ENCODE assay signal across 8 mouse cellular contexts in genomic region chr4:22357931-22358300, GRCm38 (mm10). TPM values are rescaled to one million over a fixed set of nuclear protein-coding genes. Genes with fewer than 3 reads are reported as not detected.
A peak's percentile ranks its signal among the peaks of the same experiment; 100 is the strongest.
DNase-seq lines count a peak whose midpoint lies in the region; ATAC-seq lines count a peak whose summit lies in the region.

No protein-coding gene starts in this region.

- H3K36me3 ChIP-seq in liver, embryonic 11.5 days (ENCODE audit: control insufficient read depth, insufficient read depth, low read length): no peaks in the 10 kb centered on the region

- 4% methylated on average over 10 of the region's 10 CpGs for WGBS in liver, embryonic 11.5 days

- H3K9ac ChIP-seq in liver, embryonic 11.5 days (ENCODE audit: low read depth, low read length): peak overlapping the region; percentile 89

- peak overlapping the region; percentile 90 for H3K27ac ChIP-seq in liver, embryonic 11.5 days (ENCODE audit: low read depth, low read length)

- peak; percentile 53 for DNase-seq in embryo, embryonic 10.5 days (ENCODE audit: low spot score)
- no peak for DNase-seq in embryo, embryonic 10 days (ENCODE audit: low spot score)
- peak; percentile 57 for DNase-seq in 3T3-L1 (ENCODE audit: low read depth, low spot score)
- DNase-seq in liver, embryonic 11.5 days (ENCODE audit: low spot score): no peak
- no peak for DNase-seq in adrenal gland, adult 18-20 months (ENCODE audit: low spot score in 2 of 2)
- no peak for DNase-seq in thymus, postnatal 10 days (ENCODE audit: low spot score in 2 of 2)

- H3K4me2 ChIP-seq in liver, embryonic 11.5 days: peak overlapping the region; percentile 84

- H3K4me1 ChIP-seq in liver, embryonic 11.5 days (replicated peaks; ENCODE audit: control insufficient read depth, insufficient read depth, low read length): no peaks in the 10 kb centered on the region; the same call in 1 of the 2 replicates

- no peaks in the 10 kb centered on the region for H3K9me3 ChIP-seq in liver, embryonic 11.5 days (ENCODE audit: control insufficient read depth, low read length)

- peak; percentile 40; the same call in 1 of the 2 replicates for ATAC-seq in erythroid progenitor cell, adult 5-6 weeks (replicated peaks; ENCODE audit: low FRiP score, poor library complexity, severe bottlenecking)
- peak; percentile 61 for ATAC-seq in liver, embryonic 11.5 days (replicated peaks; ENCODE audit: low FRiP score)
- ATAC-seq in cerebellum, adult (ENCODE audit: insufficient number of reproducible peaks, low FRiP score, low TSS enrichment): no peak

- peak overlapping the region; percentile 83 for H3K4me3 ChIP-seq in liver, embryonic 11.5 days (ENCODE audit: low read depth, low read length)

- H3K27me3 ChIP-seq in liver, embryonic 11.5 days (replicated peaks; ENCODE audit: control insufficient read depth, insufficient read depth, low read length): no peaks in the 10 kb centered on the region

RNA-seq across cellular contexts. Expression of gene Fbxl4, which starts 0.6 kb away (rescaled TPM):
- total RNA-seq in erythroid progenitor cell, adult 5-6 weeks (2015; ENCODE audit: low replicate concordance): 4.2 TPM in 1 of 2 replicates, not detected in the other
- 2.6 TPM in 2 replicates for total RNA-seq in erythroid progenitor cell, adult 5-6 weeks (2017; ENCODE audit: low replicate concordance)
- 8.5 and 10.7 TPM in 2 replicates for polyA plus RNA-seq in liver, embryonic 11.5 days (2014; fragmentation: Nextera tagmentation; extraction: Ambion mirVana)
- 10 to 100 TPM; 15.6 to 18.6 TPM for total RNA-seq in adrenal gland, adult 18-20 months (2021)

Comparison
In these comparisons a context has a peak if more than half of its experiments do, and no peak if none do; other contexts are left out.
1. DNase-seq: peak in embryo, embryonic 10.5 days (single experiment) and 3T3-L1 (single experiment); none in embryo, embryonic 10 days (single experiment), liver, embryonic 11.5 days (single experiment), adrenal gland, adult 18-20 months (0 of 2) and thymus, postnatal 10 days (0 of 2).